Mouse (Mus musculus) thymus, adult 2 months (tissue): ENCODE data around the gene Pdcd11. TPM values are rescaled to one million over a fixed set of nuclear protein-coding genes. Genes with fewer than 3 reads are reported as not detected.

Experiments
- DNase-seq: peaks from one replicate; pipeline ENCODE4 v3.0.0; 2021
- H3K27ac ChIP-seq: fragments of 200-500 bp; 2 replicates; pipeline ENCODE4 v1.5.1; 2012; ENCODE audit warnings: low read length, control low read depth; ENCODE audit not compliant: control insufficient read depth, insufficient read depth
- H3K27me3 ChIP-seq: fragments of 200-500 bp; 2 replicates; pipeline ENCODE4 v1.6.1; 2012; ENCODE audit warnings: mild to moderate bottlenecking, low read length, moderate library complexity, mixed read lengths; ENCODE audit not compliant: control insufficient read depth, insufficient read depth
- H3K36me3 ChIP-seq: fragments of 200-500 bp; 2 replicates; pipeline ENCODE4 v1.6.1; 2012; ENCODE audit warnings: mild to moderate bottlenecking, low read length, moderate library complexity; ENCODE audit not compliant: control insufficient read depth, insufficient read depth
- H3K4me1 ChIP-seq: fragments of 200-500 bp; replicated peaks from 2 replicates; pipeline ENCODE4 v1.6.1; 2012; ENCODE audit warnings: low read length; ENCODE audit not compliant: control insufficient read depth, insufficient read depth
- H3K4me3 ChIP-seq: fragments of 200-500 bp; 2 replicates; pipeline ENCODE4 v1.5.1; 2012; ENCODE audit warnings: mild to moderate bottlenecking, low read length, control low read depth, moderate library complexity; ENCODE audit not compliant: control insufficient read depth, insufficient read depth
- CTCF ChIP-seq: fragments of 200-500 bp; IDR thresholded peaks from 2 replicates; pipeline ENCODE4 v1.5.1; 2012; ENCODE audit warnings: mild to moderate bottlenecking, control low read depth, low read length, moderate library complexity, borderline replicate concordance; ENCODE audit not compliant: control insufficient read depth, poor library complexity, insufficient read depth; ENCODE audit errors: extremely low read depth
- POLR2A ChIP-seq: fragments of 200-500 bp; IDR thresholded peaks from 2 replicates; pipeline ENCODE4 v1.6.1; 2012; ENCODE audit warnings: mild to moderate bottlenecking, low read length, control low read depth, moderate library complexity; ENCODE audit not compliant: control insufficient read depth, poor library complexity, insufficient read depth; ENCODE audit errors: extremely low read depth
- WGBS: fragments of 180-500 bp; shearing (Covaris S2); methylation state at CpG from one replicate; pipeline ENCODE4 v1.1.7; 2018; 5-methylcytosine and 5-hydroxymethylcytosine counted together
- polyA plus RNA-seq: library from polyadenylated mRNA; depleted of rRNA; stranded (reverse); fragments of >200 nt; gene quantifications from 2 replicates; pipeline ENCODE4 v1.2.3, GENCODE M21; 2012

Pdcd11 gene
- polyA plus RNA-seq, 1 experiment, result 11.5 TPM

DNA sequence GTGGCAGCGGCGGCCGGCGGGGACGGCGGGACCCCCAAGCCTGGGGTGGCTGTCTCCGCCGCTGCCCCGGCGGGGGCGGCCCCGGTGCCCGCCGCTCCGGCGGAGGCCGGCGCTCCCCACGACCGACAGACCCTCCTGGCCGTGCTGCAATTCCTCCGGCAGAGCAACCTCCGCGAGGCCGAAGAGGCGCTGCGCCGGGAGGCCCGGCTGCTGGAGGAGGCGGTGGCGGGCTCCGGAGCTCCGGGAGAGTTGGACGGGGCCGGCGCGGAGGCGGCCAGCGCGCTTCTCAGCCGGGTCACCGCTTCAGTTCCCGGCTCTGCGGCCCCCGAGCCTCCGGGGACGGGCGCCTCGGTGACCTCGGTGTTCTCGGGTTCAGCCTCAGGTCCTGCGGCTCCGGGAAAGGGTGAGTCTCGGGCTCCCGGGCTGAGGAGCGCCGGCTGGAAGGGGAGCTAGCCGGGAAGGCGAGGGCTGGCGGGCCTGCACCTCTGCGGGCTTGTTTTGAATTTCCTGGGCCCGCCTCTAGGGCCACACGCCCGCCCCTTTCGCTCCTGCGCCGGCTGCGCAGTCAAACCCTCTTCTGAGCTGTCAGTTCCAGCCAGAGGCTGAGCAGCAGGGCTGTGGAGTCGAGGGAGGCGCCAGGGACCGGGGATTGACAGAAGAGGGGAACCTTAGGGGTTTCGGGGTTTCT, 22.5 kb upstream of the Pdcd11 start:
- DNase-seq, result peak; percentile 88
- no peaks in the 10 kb centered on the region for H3K27me3 ChIP-seq
- H3K4me1 ChIP-seq, result peaks cover 4% of the 10 kb centered on the region
- TF ChIP-seq CTCF, result 0 out of 2 replicates have a peak, but pooled peaks have one; percentile 34
- 0 out of 2 replicates have a peak, but pooled peaks have one; percentile 44 for TF ChIP-seq POLR2A
- H3K4me3 ChIP-seq, result peak overlapping the region; percentile 70
- under 1% methylated on average over 72 of the region's 72 CpGs for WGBS
- peak overlapping the region; percentile 16 for H3K27ac ChIP-seq
- peaks cover 15% of the 10 kb centered on the region; the same call in 1 of the 2 replicates for H3K36me3 ChIP-seq

DNA sequence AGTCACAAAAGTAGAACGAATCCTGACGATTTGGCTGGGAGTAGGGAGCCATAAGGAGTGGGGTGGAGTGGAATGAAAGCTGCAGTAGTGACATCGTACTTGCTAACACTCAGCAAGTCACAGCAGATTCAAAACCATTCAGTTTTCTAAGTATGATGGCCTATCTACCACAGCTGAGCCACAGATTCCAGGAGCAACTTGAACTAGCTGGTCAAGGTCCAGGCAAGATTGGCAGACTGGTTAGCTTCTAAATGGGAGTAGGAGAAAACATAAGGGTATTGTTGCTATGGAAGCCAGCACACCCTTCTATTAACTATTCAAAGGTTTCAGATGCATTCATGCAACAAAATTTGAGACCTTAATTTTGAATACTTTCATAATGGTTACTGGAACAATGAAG, 2.3 kb upstream of the Pdcd11 start:
- Histone ChIP-seq H3K4me3 (no peak overlapping the region), H3K27ac (no peak overlapping the region), H3K27me3 (no peaks in the 10 kb centered on the region), H3K36me3 (peaks cover 21% of the 10 kb centered on the region), H3K4me1 (0 out of 2 replicates have a peak, but pooled peaks cover 3% of the 10 kb centered on the region)
- DNase-seq, result no peak
- no peak for TF ChIP-seq CTCF
- no peak for TF ChIP-seq POLR2A
- WGBS, result 82% methylated on average over 3 of the region's 3 CpGs

DNA sequence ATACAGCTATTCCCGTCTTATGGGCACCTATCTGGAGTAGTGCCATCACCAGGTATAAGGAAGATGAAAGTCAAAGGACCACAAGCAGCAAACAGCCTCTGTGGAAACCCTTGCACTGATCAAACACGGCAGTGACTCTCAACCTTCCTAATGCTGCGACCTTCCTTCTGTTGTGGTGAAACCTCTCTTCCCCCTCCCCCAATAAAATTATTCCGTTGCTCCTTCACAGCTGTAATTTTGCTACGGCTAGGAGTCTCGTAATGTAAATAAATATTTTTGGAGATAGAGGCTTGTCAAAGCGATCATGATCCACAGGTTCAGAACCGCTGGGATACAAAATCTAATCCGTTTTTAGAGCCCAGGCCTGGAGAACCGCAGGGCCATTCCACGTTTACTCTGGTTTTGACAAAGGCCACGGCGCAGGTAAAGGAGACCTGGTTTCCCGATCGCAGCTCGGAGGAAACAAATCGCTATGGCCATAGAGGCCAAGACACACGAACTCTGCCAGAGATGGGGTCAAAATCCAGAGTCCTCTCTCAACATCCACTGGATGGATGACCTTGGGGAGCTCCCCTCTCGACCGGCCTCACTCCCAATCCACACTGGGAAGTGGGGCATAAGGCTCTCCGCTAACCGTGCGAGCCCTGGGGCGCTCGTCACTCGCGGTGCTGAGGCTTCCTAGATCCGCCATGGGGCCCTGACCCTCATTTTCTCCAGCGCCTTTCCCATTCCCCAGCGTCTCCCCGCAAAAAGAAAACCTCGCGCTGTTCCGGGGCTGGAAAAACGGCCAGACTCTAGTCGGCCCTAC, 646 bp upstream of the Pdcd11 start:
- Histone ChIP-seq H3K27me3 (no peaks in the 10 kb centered on the region), H3K36me3 (peaks cover 4% of the 10 kb centered on the region), H3K4me1 (0 out of 2 replicates have a peak, but pooled peaks cover 3% of the 10 kb centered on the region), H3K27ac (peak overlapping the region; percentile 6; the same call in 1 of the 2 replicates), H3K4me3 (peak overlapping the region; percentile 74)
- TF ChIP-seq CTCF (no peak), POLR2A (no peak)
- WGBS, result under 1% methylated on average over 36 of the region's 36 CpGs
- DNase-seq, result no peak

DNA sequence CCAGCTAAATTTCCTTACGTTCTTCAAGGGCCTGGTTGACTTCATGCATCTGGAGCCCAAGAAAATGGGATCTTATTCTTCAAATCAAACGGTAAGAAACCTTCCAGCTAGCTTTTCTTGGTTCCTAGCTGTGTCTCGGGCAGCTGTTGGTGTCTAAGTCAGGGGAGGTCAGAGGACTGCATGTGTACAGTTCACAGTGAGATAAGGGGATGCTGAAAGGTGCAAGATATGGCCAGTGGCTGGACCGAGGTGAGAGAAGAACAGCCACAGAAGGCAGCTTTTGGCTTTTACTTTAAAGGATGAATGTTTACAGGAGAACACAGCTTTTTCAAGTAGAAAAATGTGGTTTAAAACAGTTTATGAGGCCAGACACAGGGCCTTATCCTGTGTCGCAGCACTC, 10.5 kb downstream of the Pdcd11 start:
- Histone ChIP-seq H3K27ac (no peak overlapping the region), H3K27me3 (no peaks in the 10 kb centered on the region), H3K4me3 (no peak overlapping the region), H3K36me3 (peaks cover 62% of the 10 kb centered on the region), H3K4me1 (no peaks in the 10 kb centered on the region)
- TF ChIP-seq POLR2A (no peak), CTCF (no peak)
- no peak for DNase-seq
- WGBS, result 94% methylated on average over 5 of the region's 5 CpGs

DNA sequence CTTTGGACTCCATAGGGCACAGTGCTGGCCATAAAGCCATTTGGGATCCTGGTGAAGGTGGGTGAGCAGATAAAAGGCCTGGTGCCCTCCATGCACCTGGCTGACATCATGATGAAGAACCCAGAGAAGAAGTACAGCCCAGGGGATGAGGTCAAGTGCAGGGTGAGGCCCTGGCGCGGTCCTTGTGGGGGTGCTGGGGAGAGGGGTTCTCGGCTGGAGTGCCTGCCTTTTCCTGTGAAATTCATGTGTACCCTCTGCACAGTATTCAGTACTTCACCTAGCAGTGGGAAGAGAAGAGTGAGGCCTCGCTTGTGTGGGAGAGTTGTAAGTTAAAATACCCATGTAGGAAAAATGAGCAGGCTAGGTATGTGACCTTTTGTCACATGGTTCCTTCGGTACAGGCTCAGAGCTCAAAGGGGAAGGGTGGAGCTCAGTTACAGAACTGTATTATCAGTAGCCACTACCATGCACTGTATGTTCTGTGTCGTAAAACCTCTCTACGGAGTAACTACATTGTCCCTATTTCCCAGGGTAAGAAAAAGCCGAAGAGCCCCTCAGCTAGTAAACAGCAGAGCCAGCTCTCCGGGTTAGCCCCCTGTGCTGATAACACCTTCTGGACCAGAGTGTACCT, 14.2 kb downstream of the Pdcd11 start:
- no peak for TF ChIP-seq POLR2A
- TF ChIP-seq CTCF, result no peak
- no peaks in the 10 kb centered on the region for H3K27me3 ChIP-seq
- H3K27ac ChIP-seq, result no peak overlapping the region
- no peak overlapping the region for H3K4me3 ChIP-seq
- H3K4me1 ChIP-seq, result no peaks in the 10 kb centered on the region
- no peak for DNase-seq
- WGBS, result 96% methylated on average over 9 of the region's 9 CpGs
- H3K36me3 ChIP-seq, result peaks cover 75% of the 10 kb centered on the region

DNA sequence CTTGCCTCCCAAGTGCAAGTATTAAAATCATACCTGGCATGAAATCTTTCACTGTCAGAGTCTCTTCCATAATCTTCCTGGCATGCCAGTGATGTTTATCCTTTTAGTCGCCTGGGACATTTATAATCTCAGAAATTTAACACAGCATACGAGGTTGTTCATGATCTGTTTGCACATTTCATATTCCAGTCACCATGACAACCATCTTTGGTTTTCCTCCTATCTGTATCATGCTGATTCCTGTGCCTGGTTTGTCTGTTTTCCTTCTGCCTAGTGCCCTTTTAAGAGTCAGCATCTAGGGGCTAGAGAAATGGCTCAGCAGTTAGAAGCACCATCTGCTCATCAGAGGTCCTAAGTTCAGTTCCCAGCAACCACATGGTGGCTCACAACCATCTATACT, 28.1 kb downstream of the Pdcd11 start:
- no peaks in the 10 kb centered on the region for H3K4me1 ChIP-seq
- no peaks in the 10 kb centered on the region for H3K27me3 ChIP-seq
- 96% methylated on average over 2 of the region's 2 CpGs for WGBS
- DNase-seq, result no peak
- no peak overlapping the region for H3K27ac ChIP-seq
- H3K36me3 ChIP-seq, result peaks cover 23% of the 10 kb centered on the region
- TF ChIP-seq CTCF (no peak), POLR2A (no peak)
- no peak overlapping the region for H3K4me3 ChIP-seq
